8 mouse cellular contexts compared by ENCODE assay signal in genomic region chr5:150592186-150592903, GRCm38 (mm10). TPM values are rescaled to one million over a fixed set of nuclear protein-coding genes. Genes with fewer than 3 reads are reported as not detected.
DNase-seq lines count a peak whose midpoint lies in the region; ATAC-seq and TF ChIP-seq lines count a peak whose summit lies in the region.

No protein-coding gene starts in this region.

- no peak overlapping the region for H3K4me2 ChIP-seq in hindbrain, embryonic 11.5 days (replicated peaks; ENCODE audit: low read depth, low read length)
- peak overlapping the region; percentile 68 for H3K4me2 ChIP-seq in CH12.LX (ENCODE audit: insufficient read depth, low read depth, poor library complexity, severe bottlenecking)
- peak overlapping the region; percentile 100 for H3K4me2 ChIP-seq in heart, embryonic 15.5 days

- peaks cover 20% of the 10 kb centered on the region for H3K4me1 ChIP-seq in hindbrain, embryonic 10.5 days (replicated peaks)
- peaks cover 7% of the 10 kb centered on the region; the same call in 1 of the 2 replicates for H3K4me1 ChIP-seq in hindbrain, embryonic 11.5 days (replicated peaks; ENCODE audit: control insufficient read depth, insufficient read depth, low read length)
- H3K4me1 ChIP-seq in CH12.LX (ENCODE audit: control insufficient read depth in 1 of 2, insufficient read depth in 2 of 2): peaks cover 10 to 32% of the 10 kb centered on the region in 2 experiments
- H3K4me1 ChIP-seq in heart, embryonic 15.5 days (replicated peaks): peaks cover 12% of the 10 kb centered on the region

- in situ Hi-C loops in CH12.LX (cut with MboI; ENCODE audit: low pct_ligation_motif_present, low pct_unique_long_range_greater_than_20kb, low sequenced_read_pairs): no loop called here

- ATAC-seq in hindbrain, embryonic 11.5 days (ENCODE audit: low FRiP score): no peak
- ATAC-seq in heart, embryonic 15.5 days (replicated peaks; ENCODE audit: insufficient number of reproducible peaks, insufficient read depth, low FRiP score, low read depth): no peak
- peak; percentile 62 for ATAC-seq in megakaryocyte, adult 5-6 weeks (ENCODE audit: poor library complexity, severe bottlenecking)
- ATAC-seq in megakaryocyte-erythroid progenitor cell, adult 5-6 weeks (replicated peaks; ENCODE audit: low FRiP score, low TSS enrichment, poor library complexity, severe bottlenecking): no peak

- no peak for DNase-seq in hindbrain, embryonic 10.5 days (ENCODE audit: low spot score)
- no peak for DNase-seq in hindbrain, embryonic 11.5 days (ENCODE audit: low spot score)
- DNase-seq in CH12.LX (ENCODE audit: extremely low read depth): peak; percentile 56
- DNase-seq in urinary bladder, postnatal 25 days (ENCODE audit: low spot score): no peak
- DNase-seq in kidney, postnatal 14 days: no peak

- WGBS in hindbrain, embryonic 10.5 days: 79% methylated on average over 13 of the region's 13 CpGs
- WGBS in hindbrain, embryonic 11.5 days: 74% methylated on average over 13 of the region's 13 CpGs
- 70% methylated on average over 13 of the region's 13 CpGs for WGBS in heart, embryonic 15.5 days

- no peak overlapping the region for H3K9ac ChIP-seq in hindbrain, embryonic 11.5 days (ENCODE audit: low read depth, low read length)
- H3K9ac ChIP-seq in CH12.LX (ENCODE audit: insufficient read depth, low read depth): peak overlapping the region; percentile 85
- H3K9ac ChIP-seq in heart, embryonic 15.5 days: no peak overlapping the region

- no peak; the same call in 1 of the 2 replicates for TF ChIP-seq POLR2A in CH12.LX (IDR thresholded peaks at IDR 0.05; ENCODE audit: low read depth, low read length)

- no peak for TF ChIP-seq RAD21 in CH12.LX (IDR thresholded peaks at IDR 0.05; ENCODE audit: low read depth, low read length)

- no peak for TF ChIP-seq CTCF in CH12.LX (conservative IDR thresholded peaks at IDR 0.05 in 1 of 2, IDR thresholded peaks at IDR 0.05 in 1 of 2; ENCODE audit: low read depth in 2 of 2, low read length in 2 of 2)

- H3K27me3 ChIP-seq in hindbrain, embryonic 10.5 days (ENCODE audit: insufficient read depth, poor library complexity, severe bottlenecking): peaks cover 54% of the 10 kb centered on the region
- H3K27me3 ChIP-seq in hindbrain, embryonic 11.5 days (ENCODE audit: control insufficient read depth, insufficient read depth, low read length): peaks cover 20% of the 10 kb centered on the region
- H3K27me3 ChIP-seq in CH12.LX (replicated peaks): no peaks in the 10 kb centered on the region
- H3K27me3 ChIP-seq in heart, embryonic 15.5 days: 0 out of 2 replicates have a peak, but pooled peaks cover 3% of the 10 kb centered on the region

- dilution Hi-C loops in CH12.LX (cut with MboI; ENCODE audit: extremely low pct_ligation_motif_present, extremely low pct_unique_long_range_greater_than_20kb, low sequenced_read_pairs): no loop called here

- H3K9me3 ChIP-seq in hindbrain, embryonic 10.5 days: no peaks in the 10 kb centered on the region
- no peaks in the 10 kb centered on the region for H3K9me3 ChIP-seq in hindbrain, embryonic 11.5 days (ENCODE audit: control insufficient read depth, low read length)
- H3K9me3 ChIP-seq in CH12.LX (replicated peaks; ENCODE audit: low read length): peaks cover 3% of the 10 kb centered on the region
- H3K9me3 ChIP-seq in heart, embryonic 15.5 days (replicated peaks): no peaks in the 10 kb centered on the region

- no peaks in the 10 kb centered on the region for H3K36me3 ChIP-seq in hindbrain, embryonic 10.5 days
- H3K36me3 ChIP-seq in hindbrain, embryonic 11.5 days (ENCODE audit: control insufficient read depth, insufficient read depth, low read length): no peaks in the 10 kb centered on the region
- peaks cover 0 to 29% of the 10 kb centered on the region in 2 experiments for H3K36me3 ChIP-seq in CH12.LX (replicated peaks in 1 of 2; ENCODE audit: control insufficient read depth in 1 of 2, insufficient read depth in 1 of 2, low read length in 1 of 2)
- no peaks in the 10 kb centered on the region for H3K36me3 ChIP-seq in heart, embryonic 15.5 days

- H3K27ac ChIP-seq in hindbrain, embryonic 10.5 days: no peak overlapping the region
- no peak overlapping the region for H3K27ac ChIP-seq in hindbrain, embryonic 11.5 days (ENCODE audit: low read depth, low read length)
- peak overlapping the region; percentile 92 for H3K27ac ChIP-seq in CH12.LX (ENCODE audit: insufficient read depth, low read depth)
- H3K27ac ChIP-seq in heart, embryonic 15.5 days: no peak overlapping the region

- H3K79me2 ChIP-seq in CH12.LX (replicated peaks; ENCODE audit: control insufficient read depth, extremely low read depth, insufficient read depth, poor library complexity, severe bottlenecking): peaks cover 15% of the 10 kb centered on the region

- peak overlapping the region; percentile 89; the same call in 1 of the 2 replicates for H3K4me3 ChIP-seq in hindbrain, embryonic 10.5 days
- no peak overlapping the region for H3K4me3 ChIP-seq in hindbrain, embryonic 11.5 days (ENCODE audit: low read depth, low read length)
- peak overlapping the region; percentile 81 to 95 (median 87) for H3K4me3 ChIP-seq in CH12.LX (replicated peaks in 1 of 3; ENCODE audit: low read depth in 2 of 3, low read length in 2 of 3, poor library complexity in 1 of 3)
- H3K4me3 ChIP-seq in heart, embryonic 15.5 days: peak overlapping the region; percentile 92; the same call in 1 of the 2 replicates

- TF ChIP-seq EP300 in CH12.LX (IDR thresholded peaks at IDR 0.05; ENCODE audit: low read length): peak; percentile 10; the same call in 1 of the 2 replicates

TF ChIP-seq in CH12.LX, 34 proteins besides CTCF, POLR2A, EP300 and RAD21:
- peak; percentile 33; the same call in 1 of the 2 replicates for TF ChIP-seq TBP (conservative IDR thresholded peaks at IDR 0.05; ENCODE audit: low read depth, low read length)
- peak; percentile 5; the same call in 1 of the 2 replicates for TF ChIP-seq ELF1 (IDR thresholded peaks at IDR 0.05; ENCODE audit: low read depth, low read length)
- no peak for TF ChIP-seq USF2 (conservative IDR thresholded peaks at IDR 0.05; ENCODE audit: low read depth, low read length)
- TF ChIP-seq TCF12 (IDR thresholded peaks at IDR 0.05; ENCODE audit: low read depth, low read length): peak; percentile 35; the same call in 1 of the 2 replicates
- peak; percentile 47; the same call in 1 of the 2 replicates for TF ChIP-seq SIN3A (IDR thresholded peaks at IDR 0.05; ENCODE audit: low read length)

RNA-seq across cellular contexts. Expression of gene N4bp2l1, which starts 4.6 kb away (rescaled TPM):
- 2.6 and 3.2 TPM in 2 replicates for polyA plus RNA-seq in hindbrain, embryonic 10.5 days (2016; fragmentation: Nextera tagmentation; extraction: Ambion mirVana)
- 2.8 and 3.9 TPM in 2 replicates for polyA plus RNA-seq in hindbrain, embryonic 11.5 days (2014; fragmentation: Nextera tagmentation; extraction: Ambion mirVana)
- 6.5 and 10.2 TPM in 2 replicates for total RNA-seq in CH12.LX (2012; rRNA removed)
- 8.9 and 9.5 TPM in 2 replicates for total RNA-seq in CH12.LX (2014; rRNA removed)
- polyA plus RNA-seq in CH12.LX (2012; ENCODE audit: insufficient read length, low read depth): 16.4 and 18.6 TPM in 2 replicates
- polyA plus RNA-seq in heart, embryonic 15.5 days (2015; fragmentation: Nextera tagmentation; extraction: Ambion mirVana): 3.4 and 5.6 TPM in 2 replicates
- total RNA-seq in megakaryocyte, adult 5-6 weeks (2015): 67.9 and 68.9 TPM in 2 replicates
- 61.6 and 62.9 TPM in 2 replicates for total RNA-seq in megakaryocyte, adult 5-6 weeks (2017)
- total RNA-seq in megakaryocyte-erythroid progenitor cell, adult 5-6 weeks (2014; fragmentation: Nextera tagmentation): 24.2 and 28.8 TPM in 2 replicates
- total RNA-seq in megakaryocyte-erythroid progenitor cell, adult 5-6 weeks (2017): 16.4 and 23.7 TPM in 2 replicates
